Mouse (Mus musculus): ENCODE results near the gene Fbxo40.

Gene Fbxo40

DNA sequence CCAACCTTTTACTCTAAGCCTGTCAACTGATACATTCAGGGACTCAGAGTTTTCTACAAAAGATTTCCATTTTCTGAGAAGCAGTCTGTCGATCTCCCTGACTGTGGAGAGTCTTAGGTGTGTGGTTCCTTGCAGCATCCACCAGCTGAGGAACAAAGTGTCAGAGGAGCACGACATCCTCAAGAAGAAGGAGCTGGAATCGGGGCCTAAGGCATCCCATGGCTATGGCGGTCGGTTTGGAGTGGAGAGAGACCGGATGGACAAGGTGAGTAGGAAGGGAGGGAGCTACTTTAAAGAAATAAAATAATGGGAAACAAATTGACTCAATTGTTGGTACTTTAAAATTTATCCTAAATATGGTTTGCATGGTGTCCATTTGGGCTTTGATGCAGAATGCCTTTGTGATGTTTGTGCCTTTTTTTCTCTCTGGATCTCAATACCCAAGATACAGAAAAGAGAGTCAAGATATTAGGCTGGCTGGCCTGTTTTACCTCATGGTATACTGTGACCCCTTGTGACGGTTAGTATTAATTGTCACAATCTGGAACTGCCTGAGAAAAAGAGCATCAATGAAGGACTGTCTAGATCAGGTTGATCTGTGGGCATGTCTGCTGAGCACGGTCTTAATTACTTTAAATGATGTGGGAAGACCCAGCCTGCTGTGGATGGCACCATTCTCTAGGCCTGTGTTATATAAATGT, 43.7 kb downstream of the Fbxo40 start:
- no peak for DNase-seq (ENCODE audit: low spot score in 2 of 2)

DNA sequence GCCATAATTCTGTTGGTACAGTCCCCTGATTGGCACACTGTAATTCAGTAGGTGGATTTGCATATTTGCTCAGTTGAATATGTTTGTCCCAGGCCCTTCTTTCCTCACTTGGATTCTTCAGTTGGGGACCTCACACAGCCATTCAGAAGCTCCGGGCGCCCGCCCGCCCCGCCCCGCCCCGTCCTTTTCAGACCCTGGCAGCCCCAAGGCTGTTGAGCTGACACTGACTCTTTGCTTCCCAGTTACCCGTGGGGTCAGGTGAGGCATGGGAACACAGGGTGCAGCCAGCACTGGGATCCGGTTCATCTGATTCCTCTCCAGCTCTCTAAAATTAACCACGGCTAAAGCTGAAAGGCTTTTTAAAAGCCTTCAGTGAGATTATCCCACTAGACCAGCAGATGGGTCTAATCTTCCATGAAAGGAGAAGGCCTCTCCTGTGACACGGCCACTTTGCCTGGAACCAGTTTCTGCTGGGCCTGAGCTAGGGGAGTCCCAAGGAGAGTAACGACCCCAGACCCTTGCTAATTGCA, 45.3 kb downstream of the Fbxo40 start:
- DNase-seq (ENCODE audit: low spot score in 2 of 2), result no peak

DNA sequence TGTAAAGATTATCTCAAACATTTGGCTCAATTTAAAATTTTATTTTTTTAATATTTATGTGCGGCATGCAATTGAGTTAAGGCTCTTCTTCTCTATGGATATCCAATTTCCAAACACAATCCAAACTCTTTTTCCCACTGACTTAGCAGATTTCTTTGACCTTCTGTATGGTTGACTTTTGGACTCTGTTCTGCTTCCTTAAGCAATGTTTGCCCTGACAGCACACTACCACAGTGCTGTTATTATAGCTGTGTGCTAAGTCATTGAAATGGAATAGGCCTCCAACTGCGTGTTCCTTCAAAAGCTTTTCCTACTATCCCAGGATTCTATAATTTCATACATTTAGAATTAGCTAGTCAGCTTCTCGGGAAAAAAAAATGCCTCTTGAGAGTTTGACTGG, 46.7 kb downstream of the Fbxo40 start:
- no peak for DNase-seq (ENCODE audit: low spot score in 2 of 2)

DNA sequence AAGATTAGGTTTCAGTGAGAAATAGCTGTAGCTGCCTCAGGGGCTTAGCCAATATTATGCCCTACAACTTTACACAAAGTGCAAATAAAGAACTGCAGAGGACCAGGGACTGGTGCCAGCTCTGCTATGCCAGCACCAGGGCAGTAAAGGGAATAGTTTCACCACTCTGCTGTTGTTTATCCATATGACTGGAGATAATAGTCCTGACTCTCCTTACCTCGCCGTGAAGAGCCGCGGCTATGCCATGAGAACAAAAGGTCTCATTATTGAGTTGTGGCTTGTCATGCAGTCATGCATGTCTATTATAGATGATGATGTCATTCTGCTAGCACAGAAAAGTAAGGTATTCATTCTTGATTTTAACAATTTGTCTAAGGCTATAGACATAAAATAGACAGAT, 48.4 kb downstream of the Fbxo40 start:
- DNase-seq (ENCODE audit: low spot score in 2 of 2), result no peak

DNA sequence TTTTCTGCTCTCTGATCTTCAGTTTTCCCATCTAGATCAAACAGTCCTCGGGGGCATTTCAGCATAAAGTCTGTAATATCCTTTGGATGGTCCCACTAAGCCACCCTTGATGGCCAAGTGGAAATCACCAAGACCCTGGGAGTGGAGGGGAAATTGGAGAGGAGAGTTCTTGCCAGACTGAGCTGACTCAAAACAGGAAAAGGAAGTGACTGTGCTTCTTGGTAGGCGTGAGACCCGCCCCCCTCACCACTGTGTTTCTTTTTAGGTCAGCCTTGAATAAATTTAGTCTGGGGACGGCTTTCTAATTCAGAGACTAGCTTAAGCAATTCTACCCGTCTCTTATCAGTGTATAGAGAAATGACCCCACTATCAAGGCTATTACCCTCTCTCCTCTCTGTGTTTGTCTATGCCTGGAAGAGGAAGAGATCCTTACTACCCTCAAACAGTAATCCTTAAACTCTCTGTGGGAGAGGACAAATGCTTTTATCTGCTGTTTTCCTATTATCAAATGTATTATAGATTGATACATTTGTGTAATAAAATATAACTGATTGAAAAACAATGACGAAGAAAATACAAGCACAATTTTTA, 49.0 kb downstream of the Fbxo40 start:
- DNase-seq (ENCODE audit: low spot score in 2 of 2), result peak; percentile 65 to 68

DNA sequence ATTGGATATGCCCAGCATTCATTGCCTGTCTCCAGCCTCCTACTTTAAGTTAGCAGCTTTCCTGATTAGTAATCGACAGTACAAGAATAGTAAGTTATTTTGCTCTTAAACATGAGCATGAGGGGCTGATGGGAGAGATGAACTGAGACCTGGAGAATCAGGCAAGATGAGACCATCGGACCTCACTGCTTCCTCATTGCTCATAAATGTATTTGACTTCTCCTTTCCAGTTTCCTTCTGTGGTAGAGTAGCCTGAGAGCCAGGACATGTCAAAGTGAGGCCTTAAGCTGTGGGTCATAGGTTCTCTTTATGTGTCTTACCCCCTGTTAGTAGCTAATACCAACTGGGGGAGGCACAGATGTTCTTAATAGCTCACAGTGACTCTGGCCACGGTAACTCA, 54.5 kb downstream of the Fbxo40 start:
- DNase-seq (ENCODE audit: low spot score in 2 of 2), result peak in 1 of 2 experiments; percentile 28

DNA sequence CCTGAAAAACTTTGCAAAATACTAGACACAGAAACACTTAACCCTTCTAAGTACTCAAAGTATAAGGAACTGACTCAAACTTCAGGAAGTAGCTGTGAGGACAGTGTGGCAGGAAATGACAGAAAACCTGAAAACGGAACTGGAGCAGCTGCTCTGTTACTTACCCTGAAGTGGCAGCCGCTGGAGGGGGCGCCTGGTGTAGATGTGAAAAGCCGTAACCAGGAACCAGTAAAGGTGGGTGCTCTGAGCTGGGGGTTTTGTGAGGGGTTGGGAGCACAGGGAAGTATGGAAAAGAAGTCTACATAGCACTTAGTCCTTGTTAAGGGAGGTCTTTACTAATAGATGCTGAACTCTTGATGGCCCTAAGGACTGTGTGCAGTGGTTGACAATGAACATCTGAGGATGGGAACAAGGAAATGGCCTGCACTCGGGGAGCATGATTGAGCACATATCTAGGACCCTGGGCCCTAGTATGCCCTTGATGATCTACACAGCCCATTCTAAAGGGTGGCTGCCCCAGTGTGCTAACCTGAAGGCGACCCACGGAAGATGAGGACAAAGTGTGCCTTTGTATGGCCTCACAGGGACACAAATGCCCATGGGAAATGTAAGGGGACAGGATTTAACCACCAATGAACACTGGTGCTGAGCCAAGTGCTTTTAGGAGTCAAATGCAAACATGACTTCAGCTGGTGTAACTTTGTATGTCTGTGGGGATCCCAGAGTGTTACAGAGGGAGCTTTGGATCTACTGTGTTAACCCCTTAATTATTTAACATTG, 55.2 kb downstream of the Fbxo40 start, which contains the start of gene Hcls1:
Gene Hcls1, plus strand, starts transcription at position 143 of the 780 bp plus-strand sequence.
- DNase-seq (ENCODE audit: low spot score in 2 of 2), result peak; percentile 71 to 77

DNA sequence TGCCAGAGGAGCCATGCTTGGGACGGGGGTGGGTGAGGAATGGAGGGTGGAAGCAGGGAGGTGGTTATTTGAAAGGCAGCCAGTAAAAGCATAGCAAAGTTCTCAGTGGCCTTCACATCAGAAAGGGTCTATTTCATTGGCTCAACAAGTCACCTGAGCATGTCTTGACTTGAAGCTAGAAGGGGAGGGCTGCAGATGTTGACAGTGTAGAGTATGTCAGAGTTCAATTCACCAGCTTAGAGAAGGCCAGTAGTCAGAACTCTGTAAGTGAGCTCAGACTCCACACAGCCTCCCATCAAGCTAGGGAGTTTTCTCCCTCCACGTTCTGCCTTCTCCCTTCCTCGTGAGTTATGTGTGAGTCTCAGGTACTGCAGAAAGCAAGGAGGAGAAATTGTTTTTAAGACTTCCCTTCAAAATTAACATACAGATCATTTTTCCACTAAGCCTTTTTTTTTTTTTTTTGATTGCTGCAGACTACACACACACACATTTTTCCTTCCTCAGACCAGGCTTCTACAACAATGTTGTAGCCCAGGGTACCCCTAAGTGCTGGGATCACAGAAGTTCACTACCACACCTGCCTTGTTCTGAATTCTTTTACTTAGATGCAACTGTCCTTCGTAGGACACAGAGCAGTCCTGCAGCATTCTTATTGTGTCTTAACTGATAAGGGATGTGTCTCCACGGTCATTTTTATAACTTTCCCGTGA, 56.0 kb downstream of the Fbxo40 start:
- DNase-seq (ENCODE audit: low spot score in 2 of 2), result peak; percentile 19 to 44

DNA sequence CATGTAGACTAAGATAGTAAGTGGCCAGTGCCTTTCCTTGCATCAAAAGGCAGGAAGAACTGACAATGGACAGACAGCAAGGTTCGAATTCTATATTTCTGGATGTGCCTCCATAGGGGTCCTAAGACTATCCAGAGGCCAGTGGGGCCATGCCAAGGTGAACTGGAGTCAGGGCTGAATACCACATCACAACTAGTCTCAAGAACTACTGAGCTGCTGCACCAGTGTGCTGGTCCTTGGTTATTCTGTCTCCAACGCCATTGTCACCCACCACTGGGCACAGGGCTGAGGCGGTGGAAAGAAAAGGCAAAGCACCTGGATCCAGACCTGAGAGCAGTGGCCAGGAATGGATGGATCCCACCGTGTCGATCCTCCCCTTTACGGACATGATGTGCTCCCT, 57.7 kb downstream of the Fbxo40 start:
- DNase-seq (ENCODE audit: low spot score in 2 of 2), result no peak

DNA sequence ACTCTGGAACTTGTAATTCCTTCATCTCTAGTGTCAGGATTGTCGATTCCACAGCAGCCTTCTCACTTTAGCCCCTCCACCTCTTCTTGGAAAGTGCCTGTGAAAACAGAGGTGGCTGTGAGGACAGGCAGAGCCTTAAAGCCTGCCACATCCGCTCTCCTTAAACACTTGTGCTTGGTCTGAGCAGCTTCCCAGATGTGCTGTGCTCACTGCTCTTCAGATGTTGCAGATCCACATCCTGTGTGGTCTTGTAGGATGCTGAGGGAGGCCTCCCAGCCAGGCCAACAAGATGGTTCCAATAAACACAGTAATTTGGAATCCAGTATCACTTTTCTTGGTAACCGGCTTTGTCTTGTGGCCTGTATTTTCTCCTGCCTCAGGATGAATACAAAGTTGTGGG, 58.3 kb downstream of the Fbxo40 start:
- DNase-seq (ENCODE audit: low spot score in 2 of 2), result no peak

DNA sequence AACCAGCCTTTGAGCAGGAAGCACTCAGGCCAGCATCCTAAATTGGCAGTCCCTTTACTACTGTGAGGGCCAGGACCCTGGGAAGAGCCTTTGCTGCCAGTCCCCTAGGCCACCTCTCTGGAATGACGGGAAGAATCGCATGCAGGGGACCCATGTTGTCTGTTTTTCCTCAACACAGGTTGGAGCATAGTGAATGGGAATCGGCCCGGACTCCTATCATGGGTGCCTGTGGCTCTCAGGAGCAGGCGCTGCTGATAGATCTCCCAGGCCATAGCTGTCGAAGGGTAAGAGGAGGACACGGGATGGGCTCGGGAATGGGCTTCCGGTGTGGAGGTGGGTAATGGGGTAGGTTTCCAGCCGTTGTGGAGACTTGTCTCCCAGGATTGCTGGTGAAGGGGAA, 58.9 kb downstream of the Fbxo40 start:
- DNase-seq (ENCODE audit: low spot score in 2 of 2), result no peak

DNA sequence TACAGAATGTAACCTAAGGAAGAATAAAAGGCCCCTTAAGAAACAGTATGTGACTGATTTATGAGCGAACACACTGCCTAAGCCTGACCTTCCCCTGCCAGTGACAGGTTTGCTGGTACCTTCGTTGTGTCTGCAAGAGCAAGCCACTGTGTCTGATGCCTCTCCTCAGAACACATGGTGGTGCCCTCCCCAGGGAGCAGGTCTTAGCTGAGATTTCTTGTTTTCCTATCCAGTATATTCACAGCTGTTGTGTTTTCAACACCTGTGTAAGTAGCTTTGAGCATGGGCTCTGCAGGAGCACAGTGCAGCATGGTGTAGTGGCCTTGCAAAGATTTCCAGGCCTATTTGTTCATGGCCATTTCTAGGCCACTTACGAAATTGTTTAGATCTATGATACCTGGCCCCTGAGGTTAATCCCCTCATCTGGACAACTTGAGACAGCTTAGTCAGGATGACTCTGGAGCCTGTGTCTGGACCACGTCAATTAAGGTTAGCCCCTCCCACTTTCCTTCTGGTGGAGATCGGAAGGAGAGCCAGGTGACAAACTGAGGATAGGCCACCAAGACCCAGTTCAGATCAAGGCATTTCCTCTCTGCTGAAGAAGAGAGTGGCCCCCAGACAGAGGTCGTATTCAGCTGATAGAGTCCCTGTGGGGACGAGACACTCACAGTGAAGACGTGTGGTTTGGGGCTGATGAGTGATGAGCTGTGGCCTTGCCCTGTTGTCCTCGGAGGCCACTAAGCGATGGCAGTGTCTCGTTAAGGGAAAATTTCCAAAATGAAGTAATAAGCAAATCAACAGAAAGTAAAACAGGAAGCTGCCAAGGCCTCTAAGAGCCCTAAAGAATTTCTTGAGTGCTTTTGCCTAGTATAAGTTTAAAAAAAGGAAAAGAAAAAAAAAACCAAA, 59.8 kb downstream of the Fbxo40 start:
- DNase-seq (ENCODE audit: low spot score in 2 of 2), result peak in 1 of 2 experiments; percentile 24

DNA sequence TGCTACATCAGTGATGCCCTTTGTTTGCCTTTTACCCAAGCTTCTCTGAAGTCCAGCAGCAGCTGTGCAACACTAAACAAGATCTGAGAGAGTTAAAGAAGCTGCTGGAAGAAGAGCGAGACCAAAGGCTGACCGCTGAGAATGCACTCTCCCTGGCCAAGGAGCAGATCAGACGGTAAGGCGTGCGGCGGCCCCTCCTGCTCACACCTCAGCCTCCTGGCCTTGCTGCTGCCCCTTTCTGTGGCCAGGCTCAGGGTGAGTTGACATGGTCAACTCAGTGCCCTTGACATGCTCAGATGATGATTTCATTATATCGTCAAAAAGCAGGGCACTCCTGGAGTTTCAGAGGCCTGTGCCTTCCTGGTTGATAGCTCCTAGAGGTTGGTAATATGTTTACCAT, 61.1 kb downstream of the Fbxo40 start:
- no peak for DNase-seq (ENCODE audit: low spot score in 2 of 2)

DNA sequence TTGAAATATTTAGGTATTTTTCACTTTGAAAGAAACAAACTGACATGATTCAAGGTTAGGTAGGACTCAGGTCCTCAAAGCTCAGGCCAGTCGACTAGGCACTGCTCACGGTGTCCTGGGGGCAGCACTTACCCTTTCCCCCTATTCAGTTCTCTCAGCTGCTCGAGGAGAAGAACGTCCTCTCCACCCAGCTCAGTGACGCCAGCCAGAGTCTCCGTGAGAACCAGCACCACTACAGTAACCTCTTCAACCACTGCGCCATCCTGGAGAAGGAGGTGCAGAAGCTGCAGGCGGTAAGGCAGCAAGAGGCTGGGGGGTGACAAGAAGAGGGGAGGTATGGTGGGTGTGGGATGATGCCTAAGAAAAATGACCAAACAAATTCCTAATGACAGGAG, 62.2 kb downstream of the Fbxo40 start:
- DNase-seq (ENCODE audit: low spot score in 2 of 2), result no peak

DNA sequence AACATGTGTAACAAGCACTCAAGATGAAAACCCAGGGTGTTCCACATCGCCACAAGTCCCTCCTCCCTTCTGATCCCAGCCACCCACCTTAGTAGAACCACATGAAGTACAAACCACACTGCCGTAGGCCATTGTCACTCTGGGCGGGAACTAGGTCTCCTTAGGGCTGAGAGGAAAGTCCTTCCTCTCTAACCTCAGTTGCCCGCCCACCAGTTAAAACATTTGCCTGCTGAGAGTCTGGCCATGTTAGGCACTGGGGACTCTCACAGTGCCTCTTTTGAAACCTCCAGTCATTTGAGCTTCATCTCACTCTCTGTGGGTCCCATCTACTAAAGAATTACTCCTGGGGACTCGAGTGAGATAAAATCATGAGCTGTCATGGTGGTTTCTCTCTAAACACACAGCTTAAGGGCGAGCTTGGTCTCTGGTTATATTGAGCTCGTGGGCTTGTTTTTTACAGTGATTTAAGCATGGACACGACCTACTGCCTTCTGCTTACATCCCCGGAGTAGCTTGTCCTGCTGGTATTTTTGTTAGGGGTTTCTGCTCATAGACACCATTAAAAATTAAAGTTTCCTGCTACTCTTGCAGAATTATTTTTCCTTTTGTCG, 62.7 kb downstream of the Fbxo40 start:
- DNase-seq (ENCODE audit: low spot score in 2 of 2), result peak in 1 of 2 experiments; percentile 20

DNA sequence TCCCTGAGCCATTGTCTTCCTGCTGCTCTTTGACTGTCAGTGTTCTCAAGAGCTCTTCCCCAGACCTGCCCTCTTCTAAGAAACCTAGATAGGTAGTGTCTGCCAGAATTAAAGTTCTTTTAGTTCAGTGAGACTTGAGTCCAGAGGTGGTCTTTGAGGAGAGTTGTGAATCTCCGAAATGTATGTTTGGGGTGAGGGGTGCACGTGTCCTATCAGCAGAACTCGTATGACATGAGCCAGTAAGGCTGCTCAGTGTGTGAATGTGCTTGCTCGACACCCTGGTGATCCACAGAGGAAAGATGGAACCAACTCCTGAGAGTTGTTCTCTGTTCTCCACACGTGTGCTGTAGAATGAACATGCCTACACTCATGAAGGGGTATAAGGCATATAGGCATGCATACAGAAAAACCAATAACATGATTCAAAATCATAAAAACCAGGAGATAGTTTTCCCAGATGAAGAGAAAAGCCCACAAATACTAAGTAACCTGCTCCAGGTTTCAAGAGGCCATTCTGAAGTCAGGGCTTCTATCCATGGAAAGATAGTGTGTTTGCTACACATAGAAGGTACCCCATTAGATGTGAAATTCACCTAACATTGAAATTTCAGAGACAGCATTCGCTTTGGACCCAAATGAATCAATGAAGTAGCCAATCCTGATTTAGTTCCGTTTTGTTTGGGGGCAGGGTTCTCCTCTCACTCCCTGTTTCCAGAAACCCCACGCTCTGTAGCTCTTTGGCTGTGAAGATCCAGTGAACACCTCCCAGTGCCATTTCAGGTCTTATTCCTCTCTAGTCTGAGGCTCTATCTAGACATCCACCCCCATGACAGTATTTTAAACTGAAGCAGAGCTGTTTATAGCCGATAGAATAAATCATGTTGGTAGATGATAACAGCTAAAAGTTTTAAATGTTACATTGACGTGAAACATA, 63.5 kb downstream of the Fbxo40 start:
- DNase-seq (ENCODE audit: low spot score in 2 of 2), result no peak

DNA sequence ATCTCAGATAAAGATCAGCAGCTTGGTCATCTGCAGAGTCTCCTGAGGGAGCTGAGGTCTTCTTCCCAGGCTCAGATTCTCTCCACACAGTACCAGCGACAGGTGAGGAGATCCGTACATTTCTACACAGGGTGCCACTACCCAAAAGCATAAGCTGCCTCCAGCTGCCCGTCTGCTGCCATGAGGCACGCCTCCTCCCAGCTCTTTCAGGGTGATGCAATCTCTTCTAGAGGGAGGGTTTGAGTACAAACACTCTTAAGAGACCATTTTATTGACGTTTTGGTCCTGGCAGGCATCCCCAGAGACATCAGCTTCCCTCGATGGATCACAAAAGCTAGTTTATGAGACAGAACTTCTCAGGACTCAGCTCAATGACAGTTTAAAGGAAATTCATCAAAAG, 64.5 kb downstream of the Fbxo40 start:
- DNase-seq (ENCODE audit: low spot score in 2 of 2), result no peak

DNA sequence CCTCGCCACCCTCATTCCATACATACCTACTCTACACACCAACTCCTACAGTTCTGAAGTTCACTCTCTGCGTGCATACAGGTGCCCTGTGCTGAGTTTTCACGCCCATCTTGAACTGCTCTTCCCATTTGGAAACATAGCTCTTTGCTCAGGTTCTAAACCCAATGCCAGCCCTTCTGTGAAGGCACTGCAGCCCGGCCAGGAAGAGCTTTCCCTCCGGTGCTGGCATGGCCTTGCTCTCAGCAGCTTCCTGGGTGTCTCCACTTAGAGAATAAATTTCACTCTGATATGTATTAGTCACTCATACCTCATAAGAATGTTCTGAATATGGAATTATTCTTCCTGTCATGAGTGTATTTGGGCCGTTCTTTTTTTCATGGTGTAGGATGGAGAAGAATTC, 64.9 kb downstream of the Fbxo40 start:
- no peak for DNase-seq (ENCODE audit: low spot score in 2 of 2)

DNA sequence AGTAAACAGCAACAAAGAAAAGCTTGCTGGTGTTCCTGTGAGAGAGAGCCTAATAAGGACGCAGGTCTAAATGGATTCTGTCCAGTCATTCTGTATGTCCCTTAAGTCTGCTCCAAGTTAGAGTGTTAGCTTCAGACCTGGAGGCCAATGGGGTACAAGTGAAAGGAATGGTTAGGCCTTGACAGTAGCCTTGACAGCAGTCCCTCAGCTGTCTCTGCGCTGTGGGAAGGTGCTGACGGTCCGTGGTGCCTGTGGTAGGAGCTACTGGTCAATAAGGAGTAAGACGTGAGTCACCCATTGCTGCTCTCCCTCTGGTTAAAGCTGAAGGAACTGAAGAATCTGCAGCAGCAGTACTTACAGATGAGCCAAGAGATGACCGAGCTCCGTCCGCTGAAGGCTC, 66.0 kb downstream of the Fbxo40 start:
- no peak for DNase-seq (ENCODE audit: low spot score in 2 of 2)
